18 mouse cellular contexts compared by ENCODE assay signal in the genomic region with DNA sequence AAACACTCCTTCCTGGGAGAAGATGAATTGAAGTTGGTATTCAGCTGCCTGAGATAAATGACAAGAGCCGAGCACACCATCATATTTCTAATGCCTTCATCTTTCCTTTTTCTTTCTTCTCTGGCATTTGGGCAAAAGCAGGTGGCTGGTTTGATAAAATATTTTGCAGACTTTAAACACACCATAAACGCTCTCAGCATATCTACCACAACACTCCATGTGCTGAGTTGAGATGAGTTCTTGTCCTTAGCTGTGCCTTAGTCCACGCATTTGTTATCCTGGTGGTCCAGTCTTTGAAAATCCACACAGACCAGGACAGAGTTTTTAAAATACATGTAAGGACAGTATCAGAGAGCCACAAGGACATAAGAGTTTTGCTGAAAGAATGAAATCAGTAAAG.
"Had no signal": no experiment of that assay in that cellular context is flagged by ENCODE, and none has a peak within 500 bp of the region (broad histone marks: within the 10 kb centered on the region; RNA-seq: fewer than 3 reads in every experiment).

No protein-coding gene starts in this region.

- H3K9me3 ChIP-seq: intestine, embryonic 15.5 days; kidney, embryonic 15.5 days; limb, embryonic 12.5 days; limb, embryonic 15.5 days; midbrain, embryonic 13.5 days; neural tube, embryonic 12.5 days; neural tube, embryonic 15.5 days had no signal

- H3K9ac ChIP-seq: intestine, embryonic 15.5 days; kidney, embryonic 15.5 days; limb, embryonic 12.5 days; limb, embryonic 15.5 days; midbrain, embryonic 13.5 days; neural tube, embryonic 12.5 days; neural tube, embryonic 15.5 days had no signal

- H3K4me2 ChIP-seq: intestine, embryonic 15.5 days; kidney, embryonic 15.5 days; limb, embryonic 12.5 days; limb, embryonic 15.5 days; midbrain, embryonic 13.5 days; neural tube, embryonic 12.5 days; neural tube, embryonic 15.5 days had no signal

- DNase-seq: kidney, adult 11 months; kidney, adult 8-10 months; kidney, postnatal 10 days; kidney, postnatal 36 days; left cerebral cortex, postnatal 4 days; lung, adult 2 months; lung, postnatal 14 days; lung, postnatal 4 days; thymus, adult 2 months; thymus, postnatal 14 days; thymus, postnatal 4 days had no signal

- H3K36me3 ChIP-seq: intestine, embryonic 15.5 days; kidney, embryonic 15.5 days; limb, embryonic 12.5 days; limb, embryonic 15.5 days; midbrain, embryonic 13.5 days; neural tube, embryonic 12.5 days; neural tube, embryonic 15.5 days had no signal

- H3K27ac ChIP-seq: intestine, embryonic 15.5 days; kidney, embryonic 15.5 days; limb, embryonic 12.5 days; limb, embryonic 15.5 days; midbrain, embryonic 13.5 days; neural tube, embryonic 12.5 days; neural tube, embryonic 15.5 days had no signal

- H3K27me3 ChIP-seq: intestine, embryonic 15.5 days; kidney, embryonic 15.5 days; limb, embryonic 12.5 days; limb, embryonic 15.5 days; midbrain, embryonic 13.5 days; neural tube, embryonic 12.5 days; neural tube, embryonic 15.5 days had no signal

- ATAC-seq: intestine, embryonic 15.5 days; midbrain, embryonic 13.5 days had no signal

- H3K4me1 ChIP-seq: intestine, embryonic 15.5 days; kidney, embryonic 15.5 days; limb, embryonic 12.5 days; limb, embryonic 15.5 days; midbrain, embryonic 13.5 days; neural tube, embryonic 12.5 days; neural tube, embryonic 15.5 days had no signal

- H3K4me3 ChIP-seq: intestine, embryonic 15.5 days; kidney, embryonic 15.5 days; limb, embryonic 12.5 days; limb, embryonic 15.5 days; midbrain, embryonic 13.5 days; neural tube, embryonic 12.5 days; neural tube, embryonic 15.5 days had no signal
